Mouse (Mus musculus) lung, postnatal 0 days (tissue): ENCODE results near the gene Ppox. TPM values are rescaled to one million over a fixed set of nuclear protein-coding genes. Genes with fewer than 3 reads are reported as not detected.

Source experiments
- ATAC-seq: fragments of 200-750 bp; cut with Nextera tagmentation; 2 replicates; pipeline ENCODE4 v1.8.0; 2017; ENCODE audit warnings: moderate library complexity
- DNase-seq: peaks from one replicate; pipeline ENCODE4 v3.0.0-alpha.2; 2016; ENCODE audit warnings: low spot score
- H3K27ac ChIP-seq: fragments of 300-500 bp; sonication (generic); 2 replicates; pipeline ENCODE4 v1.5.1; 2014; ENCODE audit warnings: antibody characterized with exemption, mild to moderate bottlenecking, low read length, mixed read lengths
- H3K27me3 ChIP-seq: fragments of 300-500 bp; sonication (generic); replicated peaks from 2 replicates; pipeline ENCODE4 v1.6.1; 2014; ENCODE audit warnings: low read length, mixed read lengths; ENCODE audit not compliant: insufficient read depth
- H3K36me3 ChIP-seq: fragments of 300-500 bp; sonication (generic); 2 replicates; pipeline ENCODE4 v1.6.1; 2014; ENCODE audit warnings: low read length, mixed read lengths; ENCODE audit not compliant: insufficient read depth
- H3K4me1 ChIP-seq: fragments of 300-500 bp; sonication (generic); 2 replicates; pipeline ENCODE4 v1.6.1; 2014; ENCODE audit warnings: antibody characterized with exemption, low read depth, low read length, mixed read lengths; ENCODE audit not compliant: insufficient read depth
- H3K4me2 ChIP-seq: fragments of 300-500 bp; sonication (generic); replicated peaks from 2 replicates; pipeline ENCODE4 v1.6.1; 2014; ENCODE audit warnings: low read depth, mild to moderate bottlenecking, low read length, moderate library complexity, mixed read lengths
- H3K4me3 ChIP-seq: fragments of 300-500 bp; sonication (generic); 2 replicates; pipeline ENCODE4 v1.5.1; 2014; ENCODE audit warnings: low read depth, low read length
- H3K9ac ChIP-seq: fragments of 300-500 bp; sonication (generic); replicated peaks from 2 replicates; pipeline ENCODE4 v1.6.1; 2014; ENCODE audit warnings: low read depth, mild to moderate bottlenecking
- H3K9me3 ChIP-seq: fragments of 300-500 bp; sonication (generic); 2 replicates; pipeline ENCODE4 v1.6.1; 2016; ENCODE audit warnings: low read length, mixed read lengths
- CTCF ChIP-seq: IDR thresholded peaks from 2 replicates; pipeline ENCODE4 v1.5.1; 2016; ENCODE audit warnings: antibody characterized with exemption, mild to moderate bottlenecking
- EP300 ChIP-seq: IDR thresholded peaks from 2 replicates; pipeline ENCODE4 v1.6.1; 2016; ENCODE audit warnings: antibody characterized with exemption, mild to moderate bottlenecking, control low read depth
- WGBS: fragments of 180-500 bp; shearing (Covaris S2); extraction: QIAGEN DNeasy Blood & Tissue Kit; methylation state at CpG from one replicate; pipeline ENCODE4 v1.1.7; 2014; 5-methylcytosine and 5-hydroxymethylcytosine counted together
- polyA plus RNA-seq: library from polyadenylated mRNA; unstranded; fragments of >200 nt; fragmentation: Nextera tagmentation; extraction: Ambion mirVana; gene quantifications from 2 replicates; pipeline ENCODE4 v1.2.1, GENCODE M21; 2015

The Ppox gene
- polyA plus RNA-seq, 1 experiment from 2014 or later = 28.4 TPM

DNA sequence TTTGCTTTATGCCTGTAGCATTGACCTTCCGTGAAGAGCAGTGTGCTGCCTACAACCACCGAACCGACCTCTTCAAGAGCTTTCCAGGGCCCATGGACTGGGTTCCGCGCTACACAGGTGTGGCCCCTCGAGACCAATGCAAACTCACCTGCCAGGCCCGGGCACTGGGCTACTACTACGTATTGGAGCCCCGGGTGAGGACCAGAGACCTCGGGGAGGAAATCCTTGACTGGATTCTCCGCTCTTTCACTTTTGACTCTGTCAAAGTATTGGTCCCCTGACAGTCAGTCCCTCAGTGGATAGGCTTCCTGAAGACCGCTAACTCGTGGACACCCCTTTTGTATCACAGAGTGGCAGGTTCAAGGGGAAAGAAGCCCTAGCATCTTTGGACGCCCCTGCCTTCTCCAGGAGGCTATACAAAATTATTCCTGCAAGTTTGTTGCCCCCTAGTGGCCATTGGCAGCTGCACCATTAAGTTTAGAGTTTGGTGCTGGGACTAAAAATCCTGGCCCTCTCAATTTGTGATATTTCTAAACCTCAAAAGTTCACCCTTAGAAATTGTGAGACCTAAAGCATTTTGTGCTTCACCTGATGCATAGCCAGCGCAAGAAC lies 23.9 kb downstream of the Ppox start:
- H3K4me2 ChIP-seq = no peak overlapping the region
- H3K9ac ChIP-seq = no peak overlapping the region; the same call in 1 of the 2 replicates
- DNase-seq (peak; percentile 84), ATAC-seq (no peak)
- H3K4me3 ChIP-seq = no peak overlapping the region
- TF ChIP-seq EP300 (no peak), CTCF (peak; percentile 85)
- H3K36me3 ChIP-seq = no peaks in the 10 kb centered on the region
- H3K4me1 ChIP-seq = peaks cover 2% of the 10 kb centered on the region; the same call in 1 of the 2 replicates
- 60% methylated on average over 15 of the region's 15 CpGs for whole genome bisulfite sequencing
- no peaks in the 10 kb centered on the region for H3K9me3 ChIP-seq
- H3K27ac ChIP-seq = no peak overlapping the region
- H3K27me3 ChIP-seq = no peaks in the 10 kb centered on the region

DNA sequence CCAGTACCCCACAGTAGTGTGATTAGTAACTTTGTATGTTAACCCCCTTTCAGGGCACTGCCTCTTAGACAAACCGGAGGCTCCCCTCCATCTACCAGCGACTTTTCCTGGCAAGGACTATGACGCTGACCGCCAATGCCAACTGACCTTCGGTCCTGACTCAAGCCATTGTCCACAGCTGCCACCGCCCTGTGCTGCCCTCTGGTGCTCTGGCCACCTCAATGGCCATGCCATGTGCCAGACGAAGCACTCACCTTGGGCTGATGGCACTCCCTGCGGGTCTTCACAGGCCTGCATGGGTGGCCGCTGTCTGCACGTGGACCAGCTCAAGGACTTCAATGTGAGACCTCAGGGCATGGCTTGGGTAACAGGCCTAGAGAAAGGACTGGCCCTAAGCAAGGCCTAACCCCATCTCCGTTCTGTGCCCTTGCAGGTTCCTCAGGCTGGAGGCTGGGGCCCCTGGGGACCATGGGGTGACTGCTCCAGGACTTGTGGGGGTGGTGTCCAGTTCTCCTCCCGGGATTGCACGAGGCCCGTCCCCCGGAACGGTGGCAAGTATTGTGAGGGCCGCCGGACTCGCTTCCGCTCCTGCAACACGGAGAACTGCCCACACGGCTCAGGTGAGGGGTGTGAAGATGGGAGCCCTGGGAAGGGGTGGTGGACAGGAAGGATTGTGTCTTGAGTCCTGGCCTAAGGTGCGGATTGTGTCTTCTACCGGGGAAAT lies 24.7 kb downstream of the Ppox start:
- Histone ChIP-seq H3K27me3 (no peaks in the 10 kb centered on the region), H3K27ac (no peak overlapping the region), H3K9me3 (no peaks in the 10 kb centered on the region), H3K9ac (no peak overlapping the region), H3K4me1 (no peaks in the 10 kb centered on the region; the same call in 1 of the 2 replicates), H3K4me2 (no peak overlapping the region), H3K36me3 (no peaks in the 10 kb centered on the region), H3K4me3 (no peak overlapping the region)
- DNase-seq (no peak), ATAC-seq (no peak)
- TF ChIP-seq EP300 (no peak), CTCF (no peak)
- 85% methylated on average over 24 of the region's 24 CpGs for WGBS

DNA sequence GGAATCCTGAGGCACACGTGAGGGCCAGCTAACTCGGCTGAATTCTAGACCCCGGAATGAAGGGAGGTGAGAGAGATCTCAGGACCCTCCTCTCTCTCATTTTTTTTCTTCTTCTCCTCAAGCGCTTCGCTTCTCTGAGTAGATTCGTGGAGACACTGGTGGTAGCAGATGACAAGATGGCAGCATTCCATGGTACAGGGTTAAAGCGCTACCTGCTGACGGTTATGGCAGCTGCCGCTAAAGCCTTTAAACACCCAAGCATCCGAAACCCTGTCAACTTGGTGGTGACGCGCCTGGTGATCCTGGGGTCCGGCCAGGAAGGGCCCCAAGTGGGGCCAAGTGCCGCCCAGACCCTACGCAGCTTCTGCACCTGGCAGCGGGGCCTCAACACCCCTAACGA lies 28.6 kb downstream of the Ppox start:
- H3K4me1 ChIP-seq = peaks cover 15% of the 10 kb centered on the region; the same call in 1 of the 2 replicates
- H3K9ac ChIP-seq = no peak overlapping the region
- no peak for DNase-seq
- peak overlapping the region; percentile 59 for H3K27ac ChIP-seq
- no peak for ATAC-seq
- H3K4me2 ChIP-seq = no peak overlapping the region
- WGBS = 57% methylated on average over 17 of the region's 17 CpGs
- H3K27me3 ChIP-seq = no peaks in the 10 kb centered on the region
- TF ChIP-seq EP300 (no peak), CTCF (no peak)
- no peak overlapping the region for H3K4me3 ChIP-seq
- H3K36me3 ChIP-seq = no peaks in the 10 kb centered on the region
- H3K9me3 ChIP-seq = no peaks in the 10 kb centered on the region

DNA sequence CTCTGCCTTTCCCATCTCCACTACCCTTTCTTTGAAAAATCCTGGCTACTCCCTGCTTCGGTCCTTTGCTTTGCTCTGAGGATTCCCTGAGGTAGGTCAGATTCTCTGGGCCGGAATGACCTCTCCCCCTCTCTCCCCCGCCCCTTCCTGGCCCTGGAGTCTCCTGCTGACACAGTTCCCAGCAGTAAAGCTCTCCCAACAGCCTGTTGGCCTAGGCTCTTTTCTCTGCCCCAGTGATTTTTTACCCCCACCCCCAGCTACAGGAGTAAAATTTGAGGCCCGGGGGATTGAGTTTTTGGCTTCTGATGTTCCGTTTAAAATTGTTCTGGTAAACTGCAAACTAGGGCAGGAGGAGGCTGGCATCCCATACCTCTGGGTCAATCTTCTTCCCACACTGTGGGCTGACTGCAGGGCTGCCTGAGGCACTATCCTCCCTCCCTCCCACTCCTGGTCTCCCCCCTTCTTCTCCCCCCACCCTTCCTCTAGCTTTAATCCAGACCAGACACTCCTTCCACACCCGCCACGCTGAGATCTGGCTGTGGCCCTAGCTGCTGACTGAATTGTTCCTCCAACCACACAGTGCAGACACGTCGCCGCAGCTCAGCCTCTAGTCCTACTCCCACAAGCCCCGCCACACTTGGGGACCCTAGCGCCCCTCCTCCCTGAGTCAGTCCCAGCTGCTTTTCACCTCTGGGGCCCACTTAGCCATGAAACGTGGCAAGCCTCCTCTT lies 29.2 kb downstream of the Ppox start:
- H3K4me1 ChIP-seq = peaks cover 16% of the 10 kb centered on the region; the same call in 1 of the 2 replicates
- H3K4me3 ChIP-seq = peak overlapping the region; percentile 5; the same call in 1 of the 2 replicates
- ATAC-seq = peak; percentile 8
- peak overlapping the region; percentile 45 for H3K4me2 ChIP-seq
- H3K27ac ChIP-seq = peak overlapping the region; percentile 59
- peak; percentile 38 for DNase-seq
- H3K9me3 ChIP-seq = no peaks in the 10 kb centered on the region
- H3K9ac ChIP-seq = no peak overlapping the region
- 19% methylated on average over 13 of the region's 13 CpGs for WGBS
- no peak for TF ChIP-seq CTCF
- TF ChIP-seq EP300 = no peak
- H3K36me3 ChIP-seq = no peaks in the 10 kb centered on the region
- no peaks in the 10 kb centered on the region for H3K27me3 ChIP-seq

DNA sequence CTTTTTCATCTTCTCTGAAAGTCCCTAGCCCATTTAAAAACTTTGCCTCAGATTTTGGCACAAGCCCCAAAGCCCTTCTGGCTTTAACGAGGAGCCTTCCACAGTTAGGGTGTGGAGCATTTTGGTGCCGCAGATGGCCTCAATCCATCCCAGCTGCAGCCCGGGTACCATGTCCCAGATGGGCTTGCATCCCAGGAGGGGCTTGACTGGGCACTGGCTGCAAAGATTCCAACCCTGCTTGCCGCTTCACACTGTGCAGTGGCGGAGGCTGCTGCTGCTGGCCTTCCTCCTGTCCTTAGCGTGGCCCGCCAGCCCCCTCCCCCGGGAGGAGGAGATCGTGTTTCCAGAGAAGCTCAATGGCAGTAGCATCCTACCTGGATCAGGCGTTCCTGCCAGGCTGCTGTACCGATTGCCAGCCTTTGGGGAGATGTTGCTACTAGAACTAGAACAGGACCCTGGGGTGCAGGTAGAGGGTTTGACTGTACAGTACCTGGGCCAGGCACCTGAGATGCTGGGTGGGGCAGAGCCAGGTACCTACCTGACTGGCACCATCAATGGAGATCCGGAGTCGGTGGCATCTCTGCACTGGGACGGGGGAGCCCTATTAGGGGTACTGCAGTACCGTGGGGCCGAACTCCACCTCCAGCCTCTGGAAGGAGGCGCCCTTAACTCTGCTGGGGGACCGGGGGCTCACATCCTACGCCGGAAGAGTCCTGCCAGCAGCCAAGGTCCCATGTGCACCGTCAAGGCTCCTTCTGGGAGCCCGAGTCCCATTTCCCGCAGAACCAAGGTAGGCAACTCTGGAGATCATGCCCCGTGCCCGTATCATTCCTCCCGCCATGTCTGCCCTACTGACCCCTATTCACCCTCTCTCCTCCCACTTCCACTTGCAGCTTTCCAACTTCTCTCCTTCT lies 30.0 kb downstream of the Ppox start, which contains the start of gene Ndufs2:
Gene Ndufs2, minus strand, starts transcription at position 709 of the 914 bp plus-strand sequence.
- DNase-seq (no peak), ATAC-seq (no peak)
- H3K4me1 ChIP-seq = peaks cover 19% of the 10 kb centered on the region; the same call in 1 of the 2 replicates
- WGBS = 21% methylated on average over 21 of the region's 26 CpGs
- H3K27ac ChIP-seq = peak within 1 kb of the TSS; percentile 59
- H3K9ac ChIP-seq = no peak within 1 kb of the TSS
- H3K4me3 ChIP-seq = peak within 1 kb of the TSS; percentile 5
- no peak for TF ChIP-seq CTCF
- no peak for TF ChIP-seq EP300
- no peaks in the 10 kb centered on the region for H3K9me3 ChIP-seq
- H3K4me2 ChIP-seq = peak within 1 kb of the TSS; percentile 45
- H3K36me3 ChIP-seq = no peaks in the 10 kb centered on the region
- H3K27me3 ChIP-seq = no peaks in the 10 kb centered on the region
